Mouse (Mus musculus) gastrocnemius, postnatal 4 days (tissue): Measurements from ENCODE around the gene Iqcn. TPM values are rescaled to one million over a fixed set of nuclear protein-coding genes. Genes with fewer than 3 reads are reported as not detected.

ENCODE experiments used
- DNase-seq, 2 experiments: peaks; one replicate each; pipeline ENCODE4 v3.0.0; 2021 to 2022; ENCODE audit warnings: low spot score in 2 of 2, mixed read lengths in 2 of 2
- total RNA-seq, 2 experiments: library from RNA; stranded (reverse); gene quantifications; 2 replicates each; pipeline ENCODE4 v1.2.3; 2021

Iqcn gene
- total RNA-seq, 2 experiments from 2014 or later, result not detected

- peak in 1 of 2 experiments; percentile 19 for DNase-seq
Measured at GRCm38 (mm10) chr8:70725792-70726447, 22.7 kb downstream of the Iqcn start.

GRCm38 (mm10) chr8:70726721-70727120 lies 23.5 kb downstream of the Iqcn start:
- no peak for DNase-seq

- DNase-seq, result no peak
Measured at GRCm38 (mm10) chr8:70729808-70730475, 26.7 kb downstream of the Iqcn start.

- no peak for DNase-seq
Measured at GRCm38 (mm10) chr8:70730956-70731355, 27.7 kb downstream of the Iqcn start.

- no peak for DNase-seq
Measured at GRCm38 (mm10) chr8:70737705-70738104, 34.4 kb downstream of the Iqcn start.

- no peak for DNase-seq
Measured at GRCm38 (mm10) chr8:70738211-70738610, 35.0 kb downstream of the Iqcn start.

- DNase-seq, result no peak
Measured at GRCm38 (mm10) chr8:70741661-70742060, 38.4 kb downstream of the Iqcn start.

GRCm38 (mm10) chr8:70742176-70742575 lies 38.9 kb downstream of the Iqcn start:
- no peak for DNase-seq

- no peak for DNase-seq
Measured at GRCm38 (mm10) chr8:70742981-70743655, 39.9 kb downstream of the Iqcn start.

- DNase-seq, result peak in 1 of 2 experiments; percentile 65
Measured at GRCm38 (mm10) chr8:70743656-70744590, 40.7 kb downstream of the Iqcn start.

GRCm38 (mm10) chr8:70744806-70745205 lies 41.5 kb downstream of the Iqcn start:
- no peak for DNase-seq

- no peak for DNase-seq
Measured at GRCm38 (mm10) chr8:70745691-70746220, 42.5 kb downstream of the Iqcn start.

GRCm38 (mm10) chr8:70746676-70747075 lies 43.4 kb downstream of the Iqcn start:
- no peak for DNase-seq

GRCm38 (mm10) chr8:70747211-70747890 lies 44.1 kb downstream of the Iqcn start:
- DNase-seq, result no peak

- no peak for DNase-seq
Measured at GRCm38 (mm10) chr8:70748246-70749096, 45.2 kb downstream of the Iqcn start.

GRCm38 (mm10) chr8:70749097-70749674 lies 45.9 kb downstream of the Iqcn start:
- DNase-seq, result peak in 1 of 2 experiments; percentile 10

- no peak for DNase-seq
Measured at GRCm38 (mm10) chr8:70750128-70750680, 46.9 kb downstream of the Iqcn start.

- peak; percentile 66 to 71 for DNase-seq
Measured at GRCm38 (mm10) chr8:70752000-70752764, 48.9 kb downstream of the Iqcn start.
